Mouse (Mus musculus) CH12.LX (cell line): Measurements from ENCODE around the gene Treml2. TPM values are rescaled to one million over a fixed set of nuclear protein-coding genes. Genes with fewer than 3 reads are reported as not detected.
"Not testable (repeated sequence)": the region's sequence is repeated elsewhere in the genome, so short reads cannot be mapped to it uniquely, and the experiment has no call there.

Experiments
- DNase-seq: peaks from one replicate; pipeline ENCODE4 v3.0.0-alpha.2; 2013; ENCODE audit errors: extremely low read depth
- H3K27ac ChIP-seq: 2 replicates; pipeline ENCODE4 v1.5.1; 2012; ENCODE audit warnings: low read depth, mild to moderate bottlenecking, control low read depth, moderate library complexity; ENCODE audit not compliant: insufficient read depth
- H3K27me3 ChIP-seq: replicated peaks from 2 replicates; pipeline ENCODE3; 2012; ENCODE audit warnings: inconsistent platforms
- H3K36me3 ChIP-seq, 2 experiments: replicated peaks in 1 of 2; 2 replicates each; pipeline versions ENCODE3 to v1.6.1; 2012; ENCODE audit warnings: inconsistent platforms in 1 of 2, low read length in 1 of 2, mild to moderate bottlenecking in 1 of 2, mixed read lengths in 1 of 2, moderate library complexity in 1 of 2; ENCODE audit not compliant: control insufficient read depth in 1 of 2, insufficient read depth in 1 of 2
- H3K4me1 ChIP-seq, 2 experiments: 2 replicates each; pipeline ENCODE4 v1.6.1; 2012; ENCODE audit warnings: inconsistent platforms in 1 of 2, moderate library complexity in 1 of 2; ENCODE audit not compliant: insufficient read depth in 2 of 2, control insufficient read depth in 1 of 2
- H3K4me2 ChIP-seq: 2 replicates; pipeline ENCODE4 v1.6.1; 2012; ENCODE audit warnings: low read depth, mild to moderate bottlenecking, control low read depth; ENCODE audit not compliant: poor library complexity, insufficient read depth, severe bottlenecking
- H3K4me3 ChIP-seq, 3 experiments: fragments of 150-350 bp in 1 of 3; sonication (generic) in 1 of 3; replicated peaks in 1 of 3; 2 replicates each; pipeline versions ENCODE3 to v1.5.1; 2011 to 2012; ENCODE audit warnings: low read depth in 2 of 3, low read length in 2 of 3, mild to moderate bottlenecking in 2 of 3, moderate library complexity in 2 of 3, control low read depth in 1 of 3, improper control_type of control experiment in 1 of 3, inconsistent platforms in 1 of 3, mixed read lengths in 1 of 3; ENCODE audit not compliant: poor library complexity in 1 of 3
- H3K79me2 ChIP-seq: replicated peaks from 2 replicates; pipeline ENCODE4 v1.6.1; 2012; ENCODE audit warnings: mild to moderate bottlenecking, moderate library complexity; ENCODE audit not compliant: control insufficient read depth, poor library complexity, insufficient read depth, severe bottlenecking; ENCODE audit errors: extremely low read depth
- H3K9ac ChIP-seq: 2 replicates; pipeline ENCODE4 v1.6.1; 2012; ENCODE audit warnings: low read depth, mild to moderate bottlenecking, control low read depth, moderate library complexity; ENCODE audit not compliant: insufficient read depth
- H3K9me3 ChIP-seq: replicated peaks from 2 replicates; pipeline ENCODE3; 2012; ENCODE audit warnings: low read length, inconsistent platforms, mixed read lengths
- BHLHE40 ChIP-seq: IDR thresholded peaks from 2 replicates; pipeline ENCODE4 v1.6.1; 2011; ENCODE audit warnings: mild to moderate bottlenecking, low read depth, low read length, improper control_type of control experiment
- CHD2 ChIP-seq: IDR thresholded peaks from 2 replicates; pipeline ENCODE4 v1.6.1; 2011; ENCODE audit warnings: low read length, improper control_type of control experiment
- CTCF ChIP-seq, 2 experiments: IDR thresholded peaks in 1 of 2; conservative IDR thresholded peaks in 1 of 2; 2 replicates each; pipeline ENCODE4 v1.5.1; 2011 to 2012; ENCODE audit warnings: low read depth in 2 of 2, low read length in 2 of 2, improper control_type of control experiment in 1 of 2, inconsistent platforms in 1 of 2, mild to moderate bottlenecking in 1 of 2, moderate library complexity in 1 of 2
- E2F4 ChIP-seq: IDR thresholded peaks from 2 replicates; pipeline ENCODE4 v1.6.1; 2011; ENCODE audit warnings: low read depth, low read length, improper control_type of control experiment; ENCODE audit not compliant: insufficient replicate concordance
- EP300 ChIP-seq: IDR thresholded peaks from 2 replicates; pipeline ENCODE4 v1.6.1; 2011; ENCODE audit warnings: low read length, improper control_type of control experiment
- ETS1 ChIP-seq: conservative IDR thresholded peaks from 2 replicates; pipeline ENCODE4 v1.6.1; 2012; ENCODE audit warnings: low read depth, mild to moderate bottlenecking, inconsistent platforms, low read length, improper control_type of control experiment, moderate library complexity
- GABPA ChIP-seq: IDR thresholded peaks from 2 replicates; pipeline ENCODE4 v1.6.1; 2012; ENCODE audit warnings: low read depth, low read length, improper control_type of control experiment, inconsistent platforms; ENCODE audit not compliant: insufficient replicate concordance
- IRF4 ChIP-seq: IDR thresholded peaks from 2 replicates; pipeline ENCODE4 v1.6.1; 2014; ENCODE audit warnings: low read depth, mild to moderate bottlenecking, inconsistent platforms, low read length, improper control_type of control experiment
- JUN ChIP-seq: IDR thresholded peaks from 2 replicates; pipeline ENCODE4 v1.6.1; 2011; ENCODE audit warnings: low read depth, mild to moderate bottlenecking, low read length, improper control_type of control experiment, moderate library complexity; ENCODE audit not compliant: insufficient read depth
- JUND ChIP-seq: conservative IDR thresholded peaks from 2 replicates; pipeline ENCODE4 v1.6.1; 2011; ENCODE audit warnings: low read depth, low read length, improper control_type of control experiment
- MAFK ChIP-seq: IDR thresholded peaks from 2 replicates; pipeline ENCODE4 v1.6.1; 2011; ENCODE audit warnings: low read length, improper control_type of control experiment; ENCODE audit not compliant: insufficient replicate concordance
- MAX ChIP-seq: IDR thresholded peaks from 2 replicates; pipeline ENCODE4 v1.6.1; 2011; ENCODE audit warnings: low read length, improper control_type of control experiment
- MEF2A ChIP-seq: IDR thresholded peaks from 2 replicates; pipeline ENCODE4 v1.6.1; 2014; ENCODE audit warnings: low read depth, mild to moderate bottlenecking, inconsistent platforms, low read length, improper control_type of control experiment, borderline replicate concordance
- MXI1 ChIP-seq: IDR thresholded peaks from 2 replicates; pipeline ENCODE4 v1.6.1; 2011; ENCODE audit warnings: mild to moderate bottlenecking, low read depth, low read length, improper control_type of control experiment
- NELFE ChIP-seq: IDR thresholded peaks from 2 replicates; pipeline ENCODE4 v1.6.1; 2011; ENCODE audit warnings: low read depth, low read length, improper control_type of control experiment
- POLR2A ChIP-seq: IDR thresholded peaks from 2 replicates; pipeline ENCODE4 v1.6.1; 2011; ENCODE audit warnings: low read depth, mild to moderate bottlenecking, improper control_type of control experiment, low read length
- POLR2AphosphoS2 ChIP-seq: IDR thresholded peaks from 2 replicates; pipeline ENCODE4 v1.6.1; 2011; ENCODE audit warnings: low read depth, low read length, improper control_type of control experiment
- SIN3A ChIP-seq: IDR thresholded peaks from 2 replicates; pipeline ENCODE4 v1.6.1; 2012; ENCODE audit warnings: low read length, improper control_type of control experiment, inconsistent platforms
- SMC3 ChIP-seq: IDR thresholded peaks from 2 replicates; pipeline ENCODE4 v1.6.1; 2011; ENCODE audit warnings: low read depth, low read length, improper control_type of control experiment
- TBP ChIP-seq: conservative IDR thresholded peaks from 2 replicates; pipeline ENCODE4 v1.6.1; 2011; ENCODE audit warnings: low read depth, low read length, improper control_type of control experiment
- UBTF ChIP-seq: IDR thresholded peaks from 2 replicates; pipeline ENCODE4 v1.6.1; 2012; ENCODE audit warnings: low read depth, mild to moderate bottlenecking, inconsistent platforms, low read length, improper control_type of control experiment, moderate library complexity
- USF2 ChIP-seq: conservative IDR thresholded peaks from 2 replicates; pipeline ENCODE4 v1.6.1; 2011; ENCODE audit warnings: low read depth, low read length, improper control_type of control experiment
- ZNF384 ChIP-seq: IDR thresholded peaks from 2 replicates; pipeline ENCODE4 v1.6.1; 2012; ENCODE audit warnings: low read depth, low read length, improper control_type of control experiment, inconsistent platforms
- dilution Hi-C: fragments of 300-500 bp; cut with MboI; formaldehyde crosslinking; loops from 2 replicates; pipeline ENCODE4 v1.14.3; 2020; ENCODE audit warnings: low sequenced_read_pairs; ENCODE audit not compliant: extremely low pct_unique_long_range_greater_than_20kb, extremely low pct_ligation_motif_present
- in situ Hi-C: fragments of 300-500 bp; cut with MboI; formaldehyde crosslinking; loops from 3 replicates; pipeline ENCODE4 v1.14.3; 2019; ENCODE audit warnings: low sequenced_read_pairs, low pct_ligation_motif_present, low pct_unique_long_range_greater_than_20kb, mixed read lengths
- polyA plus RNA-seq: library from polyadenylated mRNA; unstranded; fragments of >175 nt; gene quantifications from 2 replicates; pipeline ENCODE4 v1.2.1, GENCODE M21; 2012; ENCODE audit warnings: low read depth; ENCODE audit not compliant: insufficient read length
- total RNA-seq, 2 experiments: library from RNA; depleted of rRNA; stranded (reverse); fragments of 300-350 nt in 1 of 2; fragments of >200 nt in 1 of 2; gene quantifications; 2 replicates each; pipeline ENCODE4 v1.2.3; 2012 to 2014

Treml2 gene
- total and polyA plus RNA-seq, 3 experiments: 1.3 to 10.2 (median 5.5) TPM

DNA sequence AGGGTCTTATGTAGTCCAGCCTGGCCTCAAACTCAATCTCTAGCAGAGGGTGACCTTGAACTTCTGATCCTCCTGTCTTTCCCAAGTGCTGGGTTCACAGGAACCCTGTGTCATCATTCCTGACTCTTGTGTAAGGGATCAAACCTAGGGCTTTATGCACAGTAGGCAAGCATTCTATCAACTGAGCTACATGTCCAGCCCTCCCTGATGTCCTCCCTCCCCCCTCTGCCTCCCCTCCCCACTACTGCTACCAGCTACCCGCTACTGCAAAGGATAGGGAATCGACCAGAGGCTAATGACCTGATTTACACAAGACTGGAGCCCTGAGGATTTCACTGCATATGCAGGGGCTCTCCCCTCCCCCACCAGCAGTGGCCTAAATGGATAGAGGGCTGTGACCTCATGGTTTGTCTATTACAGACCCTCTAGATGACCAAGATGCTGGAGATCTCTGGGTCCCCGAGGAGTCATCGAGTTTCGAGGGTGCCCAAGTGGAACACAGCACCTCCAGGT, 51.4 kb downstream of the Treml2 start:
- Histone ChIP-seq H3K79me2 (no peaks in the 10 kb centered on the region), H3K4me2 (no peak overlapping the region), H3K9ac (no peak overlapping the region), H3K36me3 (no peaks in the 10 kb centered on the region), H3K27ac (no peak overlapping the region), H3K27me3 (peaks cover 2% of the 10 kb centered on the region), H3K4me3 (no peak overlapping the region), H3K9me3 (no peaks in the 10 kb centered on the region), H3K4me1 (peaks cover 2 to 9% of the 10 kb centered on the region in 2 experiments; a peak in 3 of 4 replicates)
- dilution Hi-C loops: no loop called here
- no peak for DNase-seq
- TF ChIP-seq POLR2AphosphoS2 (no peak), POLR2A (no peak), CTCF (conservative IDR thresholded peaks at IDR 0.05 in 1 of 2, IDR thresholded peaks at IDR 0.05 in 1 of 2; ENCODE audit: low read depth in 2 of 2, low read length in 2 of 2) (no peak), ZNF384 (no peak), ETS1 (no peak), BHLHE40 (no peak), JUN (no peak), MAFK (no peak), EP300 (no peak), UBTF (no peak), TBP (no peak), SIN3A (no peak), USF2 (no peak), SMC3 (no peak)
- in situ Hi-C loops: no loop called here

DNA sequence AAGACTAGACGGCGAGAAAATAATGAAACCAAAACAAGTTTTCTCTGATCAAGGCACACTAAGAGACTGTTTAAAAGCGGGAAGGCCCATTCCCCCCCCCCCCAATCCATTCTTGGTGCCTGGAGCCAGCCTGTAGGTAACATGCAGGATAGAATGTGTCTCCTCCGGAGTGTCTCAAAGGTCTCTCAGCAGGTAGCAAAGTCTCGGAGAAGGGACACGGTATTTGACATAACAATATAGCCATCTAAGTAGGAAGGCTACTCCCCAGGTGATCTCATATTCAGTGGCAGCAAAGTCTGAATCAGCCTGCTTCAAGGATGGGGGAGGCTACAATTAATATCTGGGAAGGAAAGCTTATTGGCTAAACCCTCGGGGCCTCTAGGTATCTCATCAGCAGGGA, 53.7 kb downstream of the Treml2 start:
- H3K4me1 ChIP-seq, DNase-seq, H3K27me3 ChIP-seq, H3K9me3 ChIP-seq, H3K79me2 ChIP-seq, in situ Hi-C loops, H3K4me2 ChIP-seq, dilution Hi-C loops, H3K9ac ChIP-seq, H3K4me3 ChIP-seq, H3K36me3 ChIP-seq, H3K27ac ChIP-seq: not testable (repeated sequence)

DNA sequence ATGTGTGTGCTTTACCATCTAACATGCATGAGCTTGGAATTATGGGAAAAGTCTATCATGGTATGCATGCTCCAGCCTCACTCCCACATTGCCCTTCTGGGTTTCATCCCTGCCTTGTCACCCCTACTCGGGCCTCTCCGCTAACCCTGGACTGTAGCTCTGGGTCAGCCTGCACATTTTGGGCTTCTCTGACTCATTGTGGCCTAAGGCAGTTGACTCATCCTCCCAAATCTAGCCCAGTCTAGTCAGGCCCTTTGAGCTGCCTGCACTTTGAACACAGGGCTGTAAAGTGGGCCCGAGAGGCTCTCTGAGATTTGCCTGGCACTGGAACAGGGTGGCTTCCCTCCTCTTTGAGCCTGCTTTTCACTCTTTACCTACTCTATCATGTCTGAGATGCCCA, 56.5 kb downstream of the Treml2 start:
- no peak for TF ChIP-seq GABPA
- TF ChIP-seq IRF4: no peak
- no peak for TF ChIP-seq NELFE
- TF ChIP-seq MAX: no peak
- no peak for TF ChIP-seq MXI1
- 0 out of 2 replicates have a peak, but pooled peaks have one; percentile 19 for TF ChIP-seq EP300
- TF ChIP-seq JUND: no peak
- TF ChIP-seq ETS1: no peak
- no peak for TF ChIP-seq E2F4
- TF ChIP-seq ZNF384: no peak
- no peak for TF ChIP-seq CHD2
- peak; percentile 87 for TF ChIP-seq MEF2A
- no peak for TF ChIP-seq POLR2A
- TF ChIP-seq, all 38 proteins: peak for 2
- peak; percentile 19 for DNase-seq
- no peaks in the 10 kb centered on the region for H3K36me3 ChIP-seq
- H3K4me1 ChIP-seq: peaks cover 5 to 7% of the 10 kb centered on the region in 2 experiments; a peak in 2 of 4 replicates
- dilution Hi-C loops: no loop called here
- H3K4me2 ChIP-seq: no peak overlapping the region
- no peak overlapping the region for H3K9ac ChIP-seq
- no peaks in the 10 kb centered on the region for H3K9me3 ChIP-seq
- H3K79me2 ChIP-seq: no peaks in the 10 kb centered on the region
- no peak overlapping the region for H3K27ac ChIP-seq
- in situ Hi-C loops: no loop called here
- no peak overlapping the region for H3K4me3 ChIP-seq
- peaks cover 2% of the 10 kb centered on the region for H3K27me3 ChIP-seq
